Mouse (Mus musculus): ENCODE measurements around the gene Fhad1. TPM values are rescaled to one million over a fixed set of nuclear protein-coding genes. Genes with fewer than 3 reads are reported as not detected.
A peak's percentile ranks its signal among the peaks of the same experiment; 100 is the strongest.

The Fhad1 gene
- polyA plus RNA-seq, 1 experiment from 2014 or later, result 5.9 TPM

GRCm38 (mm10) chr4:141913201-141913993, 101.5 kb downstream of the Fhad1 start:
- Histone ChIP-seq H3K27me3 (no peaks in the 10 kb centered on the region), H3K4me2 (no peak overlapping the region), H3K9me3 (no peaks in the 10 kb centered on the region), H3K4me1 (replicated peaks) (peaks cover 21% of the 10 kb centered on the region; the same call in 1 of the 2 replicates), H3K27ac (peak overlapping the region; percentile 32; the same call in 1 of the 2 replicates), H3K4me3 (no peak overlapping the region), H3K9ac (no peak overlapping the region), H3K36me3 (no peaks in the 10 kb centered on the region)
- no peak for ATAC-seq (ENCODE audit: low FRiP score)
- WGBS, result 70% methylated on average over 13 of the region's 13 CpGs

GRCm38 (mm10) chr4:141904710-141905109, 110.2 kb downstream of the Fhad1 start:
- Histone ChIP-seq H3K9me3 (no peaks in the 10 kb centered on the region), H3K4me2 (no peak overlapping the region), H3K4me3 (no peak overlapping the region), H3K36me3 (no peaks in the 10 kb centered on the region), H3K27me3 (no peaks in the 10 kb centered on the region), H3K9ac (no peak overlapping the region), H3K4me1 (replicated peaks) (peaks cover 37% of the 10 kb centered on the region), H3K27ac (no peak overlapping the region)
- no peak for ATAC-seq (ENCODE audit: low FRiP score)
- WGBS, result 88% methylated on average over 9 of the region's 9 CpGs

- ATAC-seq (ENCODE audit: low FRiP score), result peak; percentile 11
- no peak overlapping the region for H3K4me3 ChIP-seq
- no peak overlapping the region for H3K9ac ChIP-seq
- H3K4me2 ChIP-seq, result no peak overlapping the region
- peaks cover 58% of the 10 kb centered on the region for H3K4me1 ChIP-seq (replicated peaks)
- no peaks in the 10 kb centered on the region for H3K9me3 ChIP-seq
- WGBS, result 63% methylated on average over 8 of the region's 8 CpGs
- H3K27me3 ChIP-seq, result no peaks in the 10 kb centered on the region
- H3K36me3 ChIP-seq, result no peaks in the 10 kb centered on the region
- peak overlapping the region; percentile 86 for H3K27ac ChIP-seq
These were observed 112.4 kb downstream of the Fhad1 start for GRCm38 (mm10) chr4:141902479-141902858.

- no peaks in the 10 kb centered on the region for H3K9me3 ChIP-seq
- H3K4me3 ChIP-seq, result no peak overlapping the region
- 17% methylated on average over 17 of the region's 17 CpGs for WGBS
- H3K27me3 ChIP-seq, result no peaks in the 10 kb centered on the region
- peak overlapping the region; percentile 28 for H3K4me2 ChIP-seq
- peak; percentile 73 for ATAC-seq (ENCODE audit: low FRiP score)
- H3K27ac ChIP-seq, result peak overlapping the region; percentile 86
- H3K9ac ChIP-seq, result peak overlapping the region; percentile 35
- no peaks in the 10 kb centered on the region for H3K36me3 ChIP-seq
- H3K4me1 ChIP-seq (replicated peaks), result peaks cover 63% of the 10 kb centered on the region
These were observed 113.0 kb downstream of the Fhad1 start for GRCm38 (mm10) chr4:141901711-141902478.

GRCm38 (mm10) chr4:141900421-141900820, 114.5 kb downstream of the Fhad1 start:
- Histone ChIP-seq H3K4me2 (no peak overlapping the region), H3K27ac (peak overlapping the region; percentile 86), H3K4me1 (replicated peaks) (peaks cover 73% of the 10 kb centered on the region), H3K9ac (no peak overlapping the region), H3K27me3 (no peaks in the 10 kb centered on the region), H3K36me3 (no peaks in the 10 kb centered on the region), H3K4me3 (no peak overlapping the region), H3K9me3 (no peaks in the 10 kb centered on the region)
- 49% methylated on average over 11 of the region's 11 CpGs for WGBS
- no peak for ATAC-seq (ENCODE audit: low FRiP score)

- 2% methylated on average over 8 of the region's 8 CpGs for WGBS
- H3K9me3 ChIP-seq, result no peaks in the 10 kb centered on the region
- 0 out of 2 replicates have a peak, but pooled peaks have one; percentile 14 for ATAC-seq (ENCODE audit: low FRiP score)
- no peaks in the 10 kb centered on the region for H3K36me3 ChIP-seq
- no peaks in the 10 kb centered on the region for H3K27me3 ChIP-seq
- H3K27ac ChIP-seq, result peak overlapping the region; percentile 89
- peaks cover 73% of the 10 kb centered on the region for H3K4me1 ChIP-seq (replicated peaks)
- H3K9ac ChIP-seq, result no peak overlapping the region
- no peak overlapping the region for H3K4me3 ChIP-seq
- H3K4me2 ChIP-seq, result no peak overlapping the region
These were observed 114.9 kb downstream of the Fhad1 start for GRCm38 (mm10) chr4:141899936-141900335.

- no peak for ATAC-seq (ENCODE audit: low FRiP score)
- H3K4me1 ChIP-seq (replicated peaks), result peaks cover 73% of the 10 kb centered on the region
- H3K27me3 ChIP-seq, result no peaks in the 10 kb centered on the region
- no peak overlapping the region for H3K4me2 ChIP-seq
- no peaks in the 10 kb centered on the region for H3K9me3 ChIP-seq
- 87% methylated on average over 8 of the region's 8 CpGs for WGBS
- H3K36me3 ChIP-seq, result no peaks in the 10 kb centered on the region
- H3K27ac ChIP-seq, result peak overlapping the region; percentile 89
- no peak overlapping the region for H3K9ac ChIP-seq
- no peak overlapping the region for H3K4me3 ChIP-seq
These were observed 116.0 kb downstream of the Fhad1 start for GRCm38 (mm10) chr4:141898905-141899304.

- Histone ChIP-seq H3K4me1 (replicated peaks) (peaks cover 67% of the 10 kb centered on the region), H3K27me3 (no peaks in the 10 kb centered on the region), H3K36me3 (no peaks in the 10 kb centered on the region), H3K4me3 (no peak overlapping the region), H3K27ac (peak overlapping the region; percentile 89), H3K9ac (no peak overlapping the region), H3K9me3 (no peaks in the 10 kb centered on the region), H3K4me2 (no peak overlapping the region)
- no peak for ATAC-seq (ENCODE audit: low FRiP score)
- 30% methylated on average over 3 of the region's 3 CpGs for WGBS
These were observed 117.0 kb downstream of the Fhad1 start for GRCm38 (mm10) chr4:141897838-141898237.

- Histone ChIP-seq H3K9ac (no peak overlapping the region), H3K36me3 (no peaks in the 10 kb centered on the region), H3K27ac (peak overlapping the region; percentile 66), H3K9me3 (no peaks in the 10 kb centered on the region), H3K4me3 (no peak overlapping the region), H3K4me1 (replicated peaks) (peaks cover 61% of the 10 kb centered on the region), H3K4me2 (no peak overlapping the region), H3K27me3 (no peaks in the 10 kb centered on the region)
- no peak for ATAC-seq (ENCODE audit: low FRiP score)
- 72% methylated on average over 6 of the region's 6 CpGs for WGBS
These were observed 117.7 kb downstream of the Fhad1 start for GRCm38 (mm10) chr4:141897225-141897624.

GRCm38 (mm10) chr4:141895772-141896171, 119.1 kb downstream of the Fhad1 start:
- no peak overlapping the region for H3K9ac ChIP-seq
- H3K4me1 ChIP-seq (replicated peaks), result peaks cover 47% of the 10 kb centered on the region
- 81% methylated on average over 12 of the region's 12 CpGs for WGBS
- no peak overlapping the region for H3K27ac ChIP-seq
- H3K9me3 ChIP-seq, result no peaks in the 10 kb centered on the region
- no peak for ATAC-seq (ENCODE audit: low FRiP score)
- H3K27me3 ChIP-seq, result no peaks in the 10 kb centered on the region
- H3K4me3 ChIP-seq, result no peak overlapping the region
- H3K36me3 ChIP-seq, result no peaks in the 10 kb centered on the region
- no peak overlapping the region for H3K4me2 ChIP-seq

- Histone ChIP-seq H3K9ac (no peak overlapping the region), H3K36me3 (no peaks in the 10 kb centered on the region), H3K4me1 (replicated peaks) (peaks cover 22% of the 10 kb centered on the region), H3K27ac (no peak overlapping the region), H3K27me3 (no peaks in the 10 kb centered on the region), H3K4me2 (no peak overlapping the region), H3K9me3 (no peaks in the 10 kb centered on the region), H3K4me3 (no peak overlapping the region)
- ATAC-seq (ENCODE audit: low FRiP score), result no peak
- 88% methylated on average over 8 of the region's 8 CpGs for WGBS
These were observed 121.6 kb downstream of the Fhad1 start for GRCm38 (mm10) chr4:141893157-141893784.

- no peaks in the 10 kb centered on the region for H3K4me1 ChIP-seq (replicated peaks)
- H3K9ac ChIP-seq, result no peak overlapping the region
- H3K36me3 ChIP-seq, result no peaks in the 10 kb centered on the region
- H3K27ac ChIP-seq, result no peak overlapping the region
- H3K9me3 ChIP-seq, result no peaks in the 10 kb centered on the region
- no peak overlapping the region for H3K4me3 ChIP-seq
- WGBS, result 44% methylated on average over 6 of the region's 6 CpGs
- H3K4me2 ChIP-seq, result no peak overlapping the region
- 0 out of 2 replicates have a peak, but pooled peaks have one; percentile 32 for ATAC-seq (ENCODE audit: low FRiP score)
- H3K27me3 ChIP-seq, result no peaks in the 10 kb centered on the region
These were observed 128.4 kb downstream of the Fhad1 start for GRCm38 (mm10) chr4:141886385-141886968.
